Comparison of ENCODE assay signal across 26 mouse cellular contexts in genomic region chr3:31444861-31445260, GRCm38 (mm10).
"Had no signal": no experiment of that assay in that cellular context is flagged by ENCODE, and none has a peak within 500 bp of the region (broad histone marks: within the 10 kb centered on the region; RNA-seq: fewer than 3 reads in every experiment).

No protein-coding gene starts in this region.

- H3K4me2 ChIP-seq: heart, embryonic 11.5 days; heart, embryonic 13.5 days; heart, embryonic 15.5 days; hindbrain, embryonic 12.5 days; hindbrain, embryonic 15.5 days; intestine, embryonic 15.5 days; kidney, embryonic 15.5 days; limb, embryonic 13.5 days; limb, embryonic 15.5 days had no signal

- H3K9ac ChIP-seq: heart, embryonic 13.5 days; heart, embryonic 15.5 days; hindbrain, embryonic 12.5 days; hindbrain, embryonic 15.5 days; intestine, embryonic 15.5 days; kidney, embryonic 15.5 days; limb, embryonic 13.5 days; limb, embryonic 15.5 days; liver, embryonic 12.5 days; liver, embryonic 14.5 days had no signal

- H3K36me3 ChIP-seq: heart, embryonic 13.5 days; heart, embryonic 15.5 days; hindbrain, embryonic 12.5 days; hindbrain, embryonic 15.5 days; intestine, embryonic 15.5 days; kidney, embryonic 15.5 days; limb, embryonic 13.5 days; limb, embryonic 15.5 days; liver, embryonic 12.5 days had no signal

- H3K27me3 ChIP-seq: heart, embryonic 13.5 days; heart, embryonic 15.5 days; hindbrain, embryonic 12.5 days; hindbrain, embryonic 15.5 days; intestine, embryonic 15.5 days; kidney, embryonic 15.5 days; limb, embryonic 13.5 days; limb, embryonic 15.5 days; liver, embryonic 12.5 days had no signal

- H3K4me1 ChIP-seq: heart, embryonic 15.5 days; hindbrain, embryonic 12.5 days; hindbrain, embryonic 15.5 days; intestine, embryonic 15.5 days; kidney, embryonic 15.5 days; limb, embryonic 13.5 days; limb, embryonic 15.5 days had no signal

- H3K27ac ChIP-seq: heart, adult 2 months; heart, embryonic 13.5 days; heart, embryonic 15.5 days; hindbrain, embryonic 12.5 days; hindbrain, embryonic 15.5 days; hindbrain, postnatal 0 days; intestine, embryonic 15.5 days; kidney, embryonic 15.5 days; kidney, postnatal 0 days; limb, embryonic 13.5 days; limb, embryonic 15.5 days; liver, embryonic 14.5 days had no signal

- DNase-seq: gastrocnemius, postnatal 14 days; gastrocnemius, postnatal 36 days; heart, adult 2 months; heart, postnatal 14 days; heart, postnatal 36 days; kidney, adult 11 months; kidney, adult 2 months; kidney, adult 9 months; kidney, postnatal 14 days; kidney, postnatal 36 days; layer of hippocampus, adult 9-11 months; layer of hippocampus, postnatal 36 days; left cerebral cortex, postnatal 4 days had no signal

- H3K9me3 ChIP-seq: heart, embryonic 15.5 days; hindbrain, embryonic 12.5 days; hindbrain, embryonic 15.5 days; intestine, embryonic 15.5 days; limb, embryonic 15.5 days had no signal

- ATAC-seq: hindbrain, postnatal 0 days; intestine, embryonic 15.5 days had no signal

- H3K4me3 ChIP-seq: heart, adult 2 months; heart, embryonic 13.5 days; heart, embryonic 15.5 days; hindbrain, embryonic 12.5 days; hindbrain, embryonic 15.5 days; intestine, embryonic 15.5 days; kidney, embryonic 15.5 days; limb, embryonic 13.5 days; limb, embryonic 15.5 days; liver, embryonic 12.5 days had no signal
